Mouse (Mus musculus) adrenal gland, postnatal 36 days (tissue): ENCODE measurements around the gene Emc10. TPM values are rescaled to one million over a fixed set of nuclear protein-coding genes. Genes with fewer than 3 reads are reported as not detected.

Experiments
- microRNA-seq: library from miRNA; unstranded; fragments of <30 nt; microRNA quantifications from one replicate; pipeline ENCODE4 v1.2.0, GENCODE M21; 2021
- total RNA-seq, 2 experiments: library from RNA; stranded (reverse); gene quantifications; 2 replicates each; pipeline ENCODE4 v1.2.3; 2021

Gene Emc10
- total RNA-seq, 2 experiments from 2014 or later, result 91.2 to 99.2 TPM

Small RNAs within 50 kb of the gene (microRNA-seq; reads per million reads assigned to microRNA genes)
- 1.7 reads per million for gene Mir7052
- not detected for gene Mir7053

Other genes with a start within 250 kb of the Emc10 start
- under 1 TPM; 0.43 to 0.63 TPM for gene 1700028J19Rik, start 249.8 kb downstream of the Emc10 start, total RNA-seq
- gene 2410002F23Rik, start 249.8 kb downstream of the Emc10 start, total RNA-seq, result 100 to 1,000 TPM in 1 of 2 experiments, 10 to 100 TPM in 1; 99.6 to 120 TPM
- not detected for gene Acp4, start 239.2 kb downstream of the Emc10 start, total RNA-seq
- not detected for gene Gm15517, start 235.1 kb downstream of the Emc10 start, total RNA-seq
- 1 to 10 TPM; 4.1 TPM for gene Clec11a, start 189.6 kb downstream of the Emc10 start, total RNA-seq
- gene Shank1, start 186.3 kb downstream of the Emc10 start, total RNA-seq, result 1 to 10 TPM; 5.2 to 6.7 TPM
- gene Syt3, start 112.4 kb downstream of the Emc10 start, total RNA-seq, result 1 to 10 TPM; 3.0 to 4.7 TPM
- under 1 TPM; 0.63 to 0.99 TPM for gene 1700008O03Rik, start 110.7 kb downstream of the Emc10 start, total RNA-seq
- 1 to 10 TPM; 3.9 to 4.9 TPM for gene Lrrc4b, start 67.5 kb downstream of the Emc10 start, total RNA-seq
- gene Aspdh, start 31.1 kb downstream of the Emc10 start, total RNA-seq, result under 1 TPM in 1 of 2 experiments, not detected in 1; 0.63 TPM
- 10 to 100 TPM; 53.9 to 61.0 TPM for gene Josd2, start 28.5 kb downstream of the Emc10 start, total RNA-seq
- gene Fam71e1, start 52 bp upstream of the Emc10 start, total RNA-seq, result 1 to 10 TPM; 8.5 to 9.5 TPM
- not detected for gene Mybpc2, start 28.1 kb upstream of the Emc10 start, total RNA-seq
- under 1 TPM; 0.30 to 0.49 TPM for gene Spib, start 35.5 kb upstream of the Emc10 start, total RNA-seq
- gene Pold1, start 52.3 kb upstream of the Emc10 start, total RNA-seq, result 10 to 100 TPM; 12.6 to 17.0 TPM
- gene Nr1h2, start 57.4 kb upstream of the Emc10 start, total RNA-seq, result 100 to 1,000 TPM in 1 of 2 experiments, 10 to 100 TPM in 1; 98.5 to 113 TPM
- gene Napsa, start 75.9 kb upstream of the Emc10 start, total RNA-seq, result under 1 TPM; 0.40 to 0.89 TPM
- 1 to 10 TPM; 2.6 to 3.9 TPM for gene Kcnc3, start 94.1 kb upstream of the Emc10 start, total RNA-seq
- 1 to 10 TPM; 3.0 to 4.9 TPM for gene Myh14, start 174.3 kb upstream of the Emc10 start, total RNA-seq
- not detected for gene Izumo2, start 212.2 kb upstream of the Emc10 start, total RNA-seq